Mouse (Mus musculus): ENCODE measurements around the gene A730049H05Rik.

DNA sequence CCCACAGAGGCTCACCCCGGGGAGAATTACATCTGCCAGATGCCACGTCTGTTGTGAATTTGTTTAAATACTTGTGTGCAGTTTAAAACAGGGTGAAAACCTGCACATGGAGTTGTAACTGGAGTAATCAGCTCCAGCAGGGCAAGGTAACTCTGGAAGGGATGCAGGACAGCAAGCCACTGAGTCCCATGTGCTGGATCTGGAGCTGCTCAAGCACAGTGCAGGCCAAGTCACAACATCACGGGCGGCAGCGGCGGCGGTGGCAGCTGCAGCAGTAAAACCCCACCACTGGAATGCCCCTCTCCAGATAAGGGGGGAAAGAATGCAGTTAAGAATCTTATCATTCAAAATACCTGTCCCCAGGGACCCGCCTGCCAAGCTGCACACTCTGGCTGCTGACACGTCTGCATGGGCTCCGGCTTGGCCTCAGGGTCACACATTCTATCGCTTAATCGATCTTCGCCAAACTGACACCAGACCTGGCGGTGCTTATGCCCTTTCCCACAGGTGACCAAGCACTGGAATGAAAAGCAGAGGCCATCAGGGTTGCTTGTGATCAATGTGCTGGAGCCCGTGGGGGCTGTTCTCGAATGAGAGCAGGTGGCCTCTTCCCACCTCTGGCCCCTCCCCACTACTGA, 53.4 kb downstream of the A730049H05Rik start:
- TF ChIP-seq CTCF (IDR thresholded peaks at IDR 0.05; ENCODE audit: borderline replicate concordance, insufficient read depth, low read depth, low read length) (no peak), POLR2A (IDR thresholded peaks at IDR 0.05; ENCODE audit: borderline replicate concordance, insufficient read depth, low read length) (no peak)

All from cerebellum, adult 2 months (tissue).